In the genomic region with DNA sequence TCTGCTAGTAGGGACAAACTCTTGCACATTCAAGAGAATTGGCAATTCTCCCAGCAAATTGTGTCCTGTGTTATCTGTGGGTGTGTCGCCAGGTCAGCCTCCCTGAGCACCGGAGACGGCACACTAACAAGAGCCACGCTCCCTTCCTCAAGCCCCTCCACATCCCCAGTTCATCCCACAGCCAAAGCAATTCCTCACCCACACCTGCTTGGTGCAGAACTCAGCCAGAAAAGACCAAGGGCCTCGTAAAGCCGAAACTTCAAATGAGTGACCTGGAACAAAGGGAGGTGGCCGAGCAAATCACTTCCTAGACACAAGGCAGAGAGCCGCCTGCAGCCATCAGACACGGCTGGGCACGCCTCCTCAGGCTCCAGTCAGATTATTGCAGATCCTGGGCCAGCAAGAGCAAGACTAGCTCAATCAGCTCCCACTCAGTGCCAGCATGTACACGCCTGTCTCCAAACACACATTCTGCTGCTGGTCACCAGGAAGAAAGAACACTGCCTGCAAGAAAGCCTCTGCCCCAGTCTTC, we compare ENCODE assay signal across 8 mouse cellular contexts. TPM values are rescaled to one million over a fixed set of nuclear protein-coding genes. Genes with fewer than 3 reads are reported as not detected.
DNase-seq lines count a peak whose midpoint lies in the region; ATAC-seq lines count a peak whose summit lies in the region.

No protein-coding gene starts in this region.

- no peak for ATAC-seq in cerebellum, adult (ENCODE audit: insufficient number of reproducible peaks, low FRiP score, low TSS enrichment)
- no peak for ATAC-seq in liver, embryonic 16.5 days (ENCODE audit: low read depth)
- no peak for ATAC-seq in granulocyte monocyte progenitor cell, adult 5-6 weeks (replicated peaks; ENCODE audit: poor library complexity, severe bottlenecking)

- 30% methylated on average over 11 of the region's 11 CpGs for WGBS in heart, embryonic 10.5 days
- 21% methylated on average over 11 of the region's 11 CpGs for WGBS in liver, embryonic 16.5 days (ENCODE audit: insufficient replicate concordance)

- peak overlapping the region; percentile 73 for H3K27ac ChIP-seq in heart, embryonic 10.5 days
- peak overlapping the region; percentile 78 for H3K27ac ChIP-seq in liver, embryonic 16.5 days (ENCODE audit: low read length)

- H3K9me3 ChIP-seq in heart, embryonic 10.5 days, result no peaks in the 10 kb centered on the region
- H3K9me3 ChIP-seq in liver, embryonic 16.5 days (replicated peaks; ENCODE audit: control insufficient read depth, low read length), result no peaks in the 10 kb centered on the region

- peaks cover 47% of the 10 kb centered on the region for H3K4me1 ChIP-seq in heart, embryonic 10.5 days
- H3K4me1 ChIP-seq in liver, embryonic 16.5 days (ENCODE audit: control insufficient read depth, low read depth, low read length), result peaks cover 40% of the 10 kb centered on the region

- H3K27me3 ChIP-seq in heart, embryonic 10.5 days (ENCODE audit: insufficient read depth, poor library complexity, severe bottlenecking), result no peaks in the 10 kb centered on the region
- H3K27me3 ChIP-seq in liver, embryonic 16.5 days (ENCODE audit: control insufficient read depth, insufficient read depth, low read depth, low read length), result no peaks in the 10 kb centered on the region

- peak; percentile 39 to 45 for DNase-seq in cerebellum, adult 18-20 months
- DNase-seq in embryo, embryonic 9.5 days (ENCODE audit: extremely low spot score), result peak; percentile 31
- peak; percentile 83 for DNase-seq in heart, embryonic 10.5 days (ENCODE audit: low spot score)
- DNase-seq in kidney, adult 8-10 months, result peak; percentile 44 to 48
- DNase-seq in ovary, adult 18-20 months (ENCODE audit: low spot score), result peak; percentile 38

- H3K9ac ChIP-seq in liver, embryonic 16.5 days (ENCODE audit: low read depth, low read length), result 0 out of 2 replicates have a peak overlapping the region, but pooled peaks have one; percentile 43

- H3K4me3 ChIP-seq in heart, embryonic 10.5 days, result peak overlapping the region; percentile 45
- 0 out of 2 replicates have a peak overlapping the region, but pooled peaks have one; percentile 5 for H3K4me3 ChIP-seq in liver, embryonic 16.5 days (ENCODE audit: low read depth, low read length)

- H3K4me2 ChIP-seq in liver, embryonic 16.5 days (ENCODE audit: low read depth, low read length), result peak overlapping the region; percentile 45

- H3K36me3 ChIP-seq in heart, embryonic 10.5 days, result peaks cover 5% of the 10 kb centered on the region
- H3K36me3 ChIP-seq in liver, embryonic 16.5 days (ENCODE audit: control insufficient read depth, insufficient read depth), result no peaks in the 10 kb centered on the region; the same call in 1 of the 2 replicates

RNA-seq across cellular contexts. Expression of gene D17Wsu92e, which starts 23.0 kb away (rescaled TPM):
- polyA plus RNA-seq in heart, embryonic 10.5 days (2016; fragmentation: Nextera tagmentation; extraction: Ambion mirVana), result 11.9 and 17.2 TPM in 2 replicates
- polyA plus RNA-seq in liver, embryonic 16.5 days (2015; fragmentation: Nextera tagmentation; extraction: Ambion mirVana), result 14.3 and 16.8 TPM in 2 replicates
- 47.9 and 51.2 TPM in 2 replicates for total RNA-seq in granulocyte monocyte progenitor cell, adult 5-6 weeks (2014; fragmentation: Nextera tagmentation)
- 46.3 and 50.6 TPM in 2 replicates for total RNA-seq in granulocyte monocyte progenitor cell, adult 5-6 weeks (2017)

RNA-seq across cellular contexts. Expression of gene Snrpc, which starts 40.5 kb away (rescaled TPM):
- polyA plus RNA-seq in heart, embryonic 10.5 days (2016; fragmentation: Nextera tagmentation; extraction: Ambion mirVana), result 266 and 331 TPM in 2 replicates
- 105 and 114 TPM in 2 replicates for polyA plus RNA-seq in liver, embryonic 16.5 days (2015; fragmentation: Nextera tagmentation; extraction: Ambion mirVana)
- 132 and 184 TPM in 2 replicates for total RNA-seq in granulocyte monocyte progenitor cell, adult 5-6 weeks (2014; fragmentation: Nextera tagmentation)
- total RNA-seq in granulocyte monocyte progenitor cell, adult 5-6 weeks (2017), result 117 and 161 TPM in 2 replicates

RNA-seq across cellular contexts. Expression of gene Uhrf1bp1, which starts 58.8 kb away (rescaled TPM):
- polyA plus RNA-seq in heart, embryonic 10.5 days (2016; fragmentation: Nextera tagmentation; extraction: Ambion mirVana), result 5.0 and 6.2 TPM in 2 replicates
- 2.4 and 2.5 TPM in 2 replicates for polyA plus RNA-seq in liver, embryonic 16.5 days (2015; fragmentation: Nextera tagmentation; extraction: Ambion mirVana)
- total RNA-seq in granulocyte monocyte progenitor cell, adult 5-6 weeks (2014; fragmentation: Nextera tagmentation), result 13.6 and 19.4 TPM in 2 replicates
- 6.7 and 6.9 TPM in 2 replicates for total RNA-seq in granulocyte monocyte progenitor cell, adult 5-6 weeks (2017)

Comparison
In these comparisons a context has a peak if more than half of its experiments do, and no peak if none do; other contexts are left out.
1. DNase-seq: peak in every context shown above with its lines; median percentile 83 in heart, embryonic 10.5 days; 46 in kidney, adult 8-10 months; 42 in cerebellum, adult 18-20 months; 38 in ovary, adult 18-20 months; 31 in embryo, embryonic 9.5 days.